Mouse (Mus musculus) limb, embryonic 12.5 days (tissue): ENCODE measurements around the gene Olfr427. TPM values are rescaled to one million over a fixed set of nuclear protein-coding genes. Genes with fewer than 3 reads are reported as not detected.
"Not testable (repeated sequence)": the region's sequence is repeated elsewhere in the genome, so short reads cannot be mapped to it uniquely, and the experiment has no call there.

ENCODE experiments used
- ATAC-seq: fragments of 200-750 bp; cut with Nextera tagmentation; 2 replicates; pipeline ENCODE4 v1.8.0; 2017; ENCODE audit warnings: low read depth, moderate TSS enrichment; ENCODE audit not compliant: insufficient number of reproducible peaks, insufficient read depth, low FRiP score, low TSS enrichment
- H3K27ac ChIP-seq: fragments of 300-500 bp; sonication (generic); 2 replicates; pipeline ENCODE4 v1.5.1; 2016; ENCODE audit warnings: mild to moderate bottlenecking, moderate library complexity
- H3K27me3 ChIP-seq: fragments of 300-500 bp; sonication (generic); 2 replicates; pipeline ENCODE4 v1.6.1; 2016; ENCODE audit warnings: mild to moderate bottlenecking, moderate library complexity
- H3K36me3 ChIP-seq: fragments of 300-500 bp; sonication (generic); 2 replicates; pipeline ENCODE4 v1.6.1; 2016; ENCODE audit warnings: mild to moderate bottlenecking, moderate library complexity
- H3K4me1 ChIP-seq: fragments of 300-500 bp; sonication (generic); replicated peaks from 2 replicates; pipeline ENCODE4 v1.6.1; 2016
- H3K4me2 ChIP-seq: fragments of 300-500 bp; sonication (generic); 2 replicates; pipeline ENCODE4 v1.6.1; 2016; ENCODE audit warnings: mild to moderate bottlenecking, moderate library complexity
- H3K4me3 ChIP-seq: fragments of 300-500 bp; sonication (generic); replicated peaks from 2 replicates; pipeline ENCODE4 v1.5.1; 2016; ENCODE audit warnings: mild to moderate bottlenecking
- H3K9ac ChIP-seq: fragments of 300-500 bp; sonication (generic); replicated peaks from 2 replicates; pipeline ENCODE4 v1.6.1; 2016; ENCODE audit warnings: mild to moderate bottlenecking, moderate library complexity
- H3K9me3 ChIP-seq: fragments of 300-500 bp; sonication (generic); 2 replicates; pipeline ENCODE4 v1.6.1; 2016; ENCODE audit warnings: mild to moderate bottlenecking, moderate library complexity
- WGBS: fragments of 180-500 bp; shearing (Covaris S2); methylation state at CpG from one replicate; pipeline ENCODE4 v1.1.7; 2016; 5-methylcytosine and 5-hydroxymethylcytosine counted together
- polyA plus RNA-seq: library from polyadenylated mRNA; unstranded; fragments of >200 nt; fragmentation: Nextera tagmentation; extraction: Ambion mirVana; gene quantifications from 2 replicates; pipeline ENCODE4 v1.2.1, GENCODE M21; 2016

Olfr427 gene
- polyA plus RNA-seq, result not detected in 2 replicates

- Histone ChIP-seq H3K27ac (no peak within 1 kb of the TSS), H3K36me3 (no peaks in the 10 kb centered on the region), H3K9ac (no peak within 1 kb of the TSS), H3K4me1 (no peaks in the 10 kb centered on the region), H3K4me2 (no peak within 1 kb of the TSS), H3K27me3 (no peaks in the 10 kb centered on the region), H3K9me3 (no peaks in the 10 kb centered on the region), H3K4me3 (no peak within 1 kb of the TSS)
- 87% methylated on average over 1 of the region's 1 CpGs for WGBS
- ATAC-seq, result no peak
Observed at GRCm38 (mm10) chr1:174096591-174096990, at the start of gene Olfr427. TSS of gene Olfr427 (plus strand) at chr1:174096891.

- 82% methylated on average over 6 of the region's 6 CpGs for WGBS
- ATAC-seq, H3K27ac ChIP-seq: not testable (repeated sequence)
Observed at GRCm38 (mm10) chr1:174048227-174048626, 48.5 kb upstream of the Olfr427 start.

GRCm38 (mm10) chr1:174048893-174049292 is 47.8 kb upstream of the Olfr427 start, which contains the start of gene Olfr432:
TSS of gene Olfr432 (plus strand) at chr1:174049205.
- no peaks in the 10 kb centered on the region for H3K4me1 ChIP-seq
- H3K27me3 ChIP-seq, result no peaks in the 10 kb centered on the region
- WGBS, result 75% methylated on average over 2 of the region's 2 CpGs
- no peak within 1 kb of the TSS for H3K9ac ChIP-seq
- H3K4me3 ChIP-seq, result no peak within 1 kb of the TSS
- H3K36me3 ChIP-seq, result no peaks in the 10 kb centered on the region
- no peak within 1 kb of the TSS for H3K27ac ChIP-seq
- H3K4me2 ChIP-seq, result no peak within 1 kb of the TSS
- H3K9me3 ChIP-seq, result no peaks in the 10 kb centered on the region
- no peak for ATAC-seq

More at GRCm38 (mm10) chr1:174048227-174048626, 48.5 kb upstream of the Olfr427 start:
- H3K4me3 ChIP-seq, H3K9ac ChIP-seq, H3K36me3 ChIP-seq, H3K4me1 ChIP-seq, H3K9me3 ChIP-seq, H3K27me3 ChIP-seq, H3K4me2 ChIP-seq: not testable (repeated sequence)

GRCm38 (mm10) chr1:174049357-174049756 is 47.3 kb upstream of the Olfr427 start:
- WGBS, result 64% methylated on average over 4 of the region's 4 CpGs
- H3K36me3 ChIP-seq, H3K9ac ChIP-seq, H3K4me1 ChIP-seq, H3K27me3 ChIP-seq, ATAC-seq, H3K4me2 ChIP-seq, H3K27ac ChIP-seq, H3K9me3 ChIP-seq, H3K4me3 ChIP-seq: not testable (repeated sequence)

- no peak for ATAC-seq
- 93% methylated on average over 4 of the region's 4 CpGs for WGBS
- H3K36me3 ChIP-seq, result no peaks in the 10 kb centered on the region
Observed at GRCm38 (mm10) chr1:174050532-174050931, 46.2 kb upstream of the Olfr427 start.

GRCm38 (mm10) chr1:174051515-174051914 is 45.2 kb upstream of the Olfr427 start:
- Histone ChIP-seq H3K4me1 (no peaks in the 10 kb centered on the region), H3K4me2 (no peak overlapping the region), H3K27me3 (no peaks in the 10 kb centered on the region), H3K9me3 (no peaks in the 10 kb centered on the region), H3K9ac (no peak overlapping the region), H3K4me3 (no peak overlapping the region), H3K36me3 (no peaks in the 10 kb centered on the region), H3K27ac (no peak overlapping the region)
- 88% methylated on average over 4 of the region's 4 CpGs for WGBS
- ATAC-seq, result no peak

More at GRCm38 (mm10) chr1:174050532-174050931, 46.2 kb upstream of the Olfr427 start:
- no peaks in the 10 kb centered on the region for H3K9me3 ChIP-seq
- no peaks in the 10 kb centered on the region for H3K4me1 ChIP-seq
- no peaks in the 10 kb centered on the region for H3K27me3 ChIP-seq
- H3K4me3 ChIP-seq, result no peak overlapping the region
- no peak overlapping the region for H3K9ac ChIP-seq
- H3K27ac ChIP-seq, result no peak overlapping the region
- no peak overlapping the region for H3K4me2 ChIP-seq

- Histone ChIP-seq H3K36me3 (no peaks in the 10 kb centered on the region), H3K9ac (no peak overlapping the region), H3K4me2 (no peak overlapping the region), H3K4me1 (no peaks in the 10 kb centered on the region), H3K9me3 (no peaks in the 10 kb centered on the region), H3K4me3 (no peak overlapping the region), H3K27ac (no peak overlapping the region), H3K27me3 (no peaks in the 10 kb centered on the region)
- WGBS, result 81% methylated on average over 5 of the region's 5 CpGs
- ATAC-seq, result no peak
Observed at GRCm38 (mm10) chr1:174051931-174052536, 44.7 kb upstream of the Olfr427 start.

GRCm38 (mm10) chr1:174052981-174053380 is 43.7 kb upstream of the Olfr427 start:
- H3K27ac ChIP-seq, result no peak overlapping the region
- H3K4me1 ChIP-seq, result no peaks in the 10 kb centered on the region
- H3K4me3 ChIP-seq, result no peak overlapping the region
- no peak overlapping the region for H3K4me2 ChIP-seq
- no peaks in the 10 kb centered on the region for H3K9me3 ChIP-seq
- H3K27me3 ChIP-seq, result no peaks in the 10 kb centered on the region
- H3K9ac ChIP-seq, result no peak overlapping the region
- no peaks in the 10 kb centered on the region for H3K36me3 ChIP-seq
- ATAC-seq, result no peak
- 83% methylated on average over 3 of the region's 3 CpGs for WGBS

GRCm38 (mm10) chr1:174055248-174055647 is 41.4 kb upstream of the Olfr427 start:
- Histone ChIP-seq H3K4me1 (no peaks in the 10 kb centered on the region), H3K9ac (no peak overlapping the region), H3K27me3 (no peaks in the 10 kb centered on the region), H3K4me2 (no peak overlapping the region), H3K4me3 (no peak overlapping the region), H3K9me3 (no peaks in the 10 kb centered on the region), H3K27ac (no peak overlapping the region), H3K36me3 (no peaks in the 10 kb centered on the region)
- ATAC-seq, result no peak
- WGBS, result 79% methylated on average over 2 of the region's 2 CpGs

- H3K27ac ChIP-seq, result no peak within 1 kb of the TSS
- no peak within 1 kb of the TSS for H3K4me3 ChIP-seq
- no peaks in the 10 kb centered on the region for H3K4me1 ChIP-seq
- no peak within 1 kb of the TSS for H3K4me2 ChIP-seq
- H3K9me3 ChIP-seq, result no peaks in the 10 kb centered on the region
- ATAC-seq, result no peak
- 89% methylated on average over 3 of the region's 3 CpGs for WGBS
- no peaks in the 10 kb centered on the region for H3K36me3 ChIP-seq
- no peak within 1 kb of the TSS for H3K9ac ChIP-seq
- H3K27me3 ChIP-seq, result no peaks in the 10 kb centered on the region
Observed at GRCm38 (mm10) chr1:174066305-174066704, 30.4 kb upstream of the Olfr427 start, which contains the start of gene Olfr430. TSS of gene Olfr430 (plus strand) at chr1:174066605.

GRCm38 (mm10) chr1:174084031-174084430 is 12.7 kb upstream of the Olfr427 start, which contains the start of gene Olfr429:
TSS of gene Olfr429 (plus strand) at chr1:174084331.
- ATAC-seq, result no peak
- Histone ChIP-seq H3K27ac (no peak within 1 kb of the TSS), H3K4me3 (no peak within 1 kb of the TSS), H3K4me1 (no peaks in the 10 kb centered on the region), H3K27me3 (no peaks in the 10 kb centered on the region), H3K4me2 (no peak within 1 kb of the TSS), H3K9ac (no peak within 1 kb of the TSS), H3K9me3 (no peaks in the 10 kb centered on the region), H3K36me3 (no peaks in the 10 kb centered on the region)
- 95% methylated on average over 2 of the region's 2 CpGs for WGBS

- 50% methylated on average over 2 of the region's 2 CpGs for WGBS
Observed at GRCm38 (mm10) chr1:174103735-174104134, 7.0 kb downstream of the Olfr427 start.

More at GRCm38 (mm10) chr1:174103735-174104134, 7.0 kb downstream of the Olfr427 start:
- Histone ChIP-seq H3K4me2 (no peak overlapping the region), H3K4me1 (no peaks in the 10 kb centered on the region), H3K4me3 (no peak overlapping the region), H3K27me3 (no peaks in the 10 kb centered on the region), H3K27ac (no peak overlapping the region), H3K9ac (no peak overlapping the region), H3K9me3 (no peaks in the 10 kb centered on the region), H3K36me3 (no peaks in the 10 kb centered on the region)
- no peak for ATAC-seq
